Mouse (Mus musculus): ENCODE results near the gene Hoxc11. TPM values are rescaled to one million over a fixed set of nuclear protein-coding genes. Genes with fewer than 3 reads are reported as not detected.

The Hoxc11 gene
- total and polyA plus RNA-seq, 3 experiments = not detected

DNA sequence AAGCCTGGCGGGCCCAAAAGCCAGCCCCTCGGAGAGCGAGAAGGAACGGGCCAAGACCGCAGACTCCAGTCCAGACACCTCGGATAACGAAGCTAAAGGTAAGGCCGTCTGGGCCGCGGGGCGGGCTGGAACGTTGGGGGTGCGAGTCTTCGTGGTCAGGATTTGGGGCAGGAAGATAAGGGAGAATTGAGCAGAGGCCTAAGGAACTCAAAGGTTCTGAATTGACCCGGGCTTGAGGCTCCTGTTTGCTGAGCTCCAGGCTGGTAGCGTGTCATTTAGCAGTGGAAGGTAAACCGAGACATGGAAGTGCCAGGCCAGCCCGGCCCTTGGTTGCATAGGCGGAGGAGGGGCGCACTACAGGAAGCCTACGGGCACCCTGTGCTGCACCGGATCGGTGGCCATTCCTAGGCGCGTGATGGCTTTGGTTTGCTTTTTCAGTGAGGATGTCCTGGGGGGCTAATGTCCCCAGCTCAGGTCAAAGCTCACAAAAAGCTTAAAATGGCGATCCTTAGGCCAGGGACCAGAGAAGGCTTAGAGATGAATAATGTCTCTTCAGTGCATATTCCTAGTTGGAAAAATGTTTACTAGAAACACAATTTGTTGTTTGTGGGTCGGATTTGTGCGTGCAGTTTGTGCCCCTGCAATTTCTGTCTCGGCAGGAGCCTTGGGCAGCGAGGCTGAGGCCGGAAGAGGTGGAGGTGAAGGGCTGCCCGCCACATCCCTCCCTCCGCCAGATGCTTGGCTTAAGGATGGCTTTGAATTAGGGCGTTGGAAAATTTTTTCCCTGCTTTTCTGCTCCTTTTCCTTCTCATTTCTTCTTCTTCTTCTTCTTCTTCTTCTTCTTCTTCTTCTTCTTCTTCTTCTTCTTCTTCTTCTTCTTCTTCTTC lies 13.5 kb downstream of the Hoxc11 start:
- Histone ChIP-seq H3K9ac (ENCODE audit: insufficient read depth, low read depth) (no peak overlapping the region), H3K9me3 (replicated peaks; ENCODE audit: low read length) (no peaks in the 10 kb centered on the region), H3K27me3 (replicated peaks) (peaks cover 95% of the 10 kb centered on the region), H3K36me3 (replicated peaks in 1 of 2; ENCODE audit: control insufficient read depth in 1 of 2, insufficient read depth in 1 of 2, low read length in 1 of 2) (no peaks in the 10 kb centered on the region), H3K4me2 (ENCODE audit: insufficient read depth, low read depth, poor library complexity, severe bottlenecking) (no peak overlapping the region), H3K27ac (ENCODE audit: insufficient read depth, low read depth) (no peak overlapping the region), H3K79me2 (replicated peaks; ENCODE audit: control insufficient read depth, extremely low read depth, insufficient read depth, poor library complexity, severe bottlenecking) (no peaks in the 10 kb centered on the region), H3K4me3 (replicated peaks in 1 of 3; ENCODE audit: low read depth in 2 of 3, low read length in 2 of 3, poor library complexity in 1 of 3) (no peak overlapping the region), H3K4me1 (ENCODE audit: control insufficient read depth in 1 of 2, insufficient read depth in 2 of 2) (peaks cover 9 to 28% of the 10 kb centered on the region in 2 experiments)
- TF ChIP-seq CTCF (conservative IDR thresholded peaks at IDR 0.05 in 1 of 2, IDR thresholded peaks at IDR 0.05 in 1 of 2; ENCODE audit: low read depth in 2 of 2, low read length in 2 of 2) (no peak), SMC3 (IDR thresholded peaks at IDR 0.05; ENCODE audit: low read depth, low read length) (no peak), ZKSCAN1 (IDR thresholded peaks at IDR 0.05; ENCODE audit: borderline replicate concordance, low read depth, low read length) (no peak), IRF4 (IDR thresholded peaks at IDR 0.05; ENCODE audit: low read depth, low read length) (no peak), ZC3H11A (IDR thresholded peaks at IDR 0.05; ENCODE audit: low read depth, low read length) (no peak), CHD1 (IDR thresholded peaks at IDR 0.05; ENCODE audit: low read depth, low read length) (no peak), PAX5 (IDR thresholded peaks at IDR 0.05; ENCODE audit: low read length) (no peak), CHD2 (IDR thresholded peaks at IDR 0.05; ENCODE audit: low read length) (no peak), ETS1 (conservative IDR thresholded peaks at IDR 0.05; ENCODE audit: low read depth, low read length) (no peak), POLR2AphosphoS2 (IDR thresholded peaks at IDR 0.05; ENCODE audit: low read depth, low read length) (no peak), TCF12 (IDR thresholded peaks at IDR 0.05; ENCODE audit: low read depth, low read length) (no peak), EP300 (IDR thresholded peaks at IDR 0.05; ENCODE audit: low read length) (no peak)
- dilution Hi-C loops (cut with MboI; ENCODE audit: extremely low pct_ligation_motif_present, extremely low pct_unique_long_range_greater_than_20kb, low sequenced_read_pairs) (no loop called here), in situ Hi-C loops (cut with MboI; ENCODE audit: low pct_ligation_motif_present, low pct_unique_long_range_greater_than_20kb, low sequenced_read_pairs) (no loop called here)
- no peak for DNase-seq (ENCODE audit: extremely low read depth)

- H3K79me2 ChIP-seq (replicated peaks; ENCODE audit: control insufficient read depth, extremely low read depth, insufficient read depth, poor library complexity, severe bottlenecking) = no peaks in the 10 kb centered on the region
- dilution Hi-C loops (cut with MboI; ENCODE audit: extremely low pct_ligation_motif_present, extremely low pct_unique_long_range_greater_than_20kb, low sequenced_read_pairs) (no loop called here), in situ Hi-C loops (cut with MboI; ENCODE audit: low pct_ligation_motif_present, low pct_unique_long_range_greater_than_20kb, low sequenced_read_pairs) (no loop called here)
- no peak overlapping the region for H3K4me2 ChIP-seq (ENCODE audit: insufficient read depth, low read depth, poor library complexity, severe bottlenecking)
- no peak overlapping the region for H3K27ac ChIP-seq (ENCODE audit: insufficient read depth, low read depth)
- DNase-seq (ENCODE audit: extremely low read depth) = no peak
- H3K9ac ChIP-seq (ENCODE audit: insufficient read depth, low read depth) = no peak overlapping the region
- peaks cover 9 to 17% of the 10 kb centered on the region in 2 experiments for H3K4me1 ChIP-seq (ENCODE audit: control insufficient read depth in 1 of 2, insufficient read depth in 2 of 2)
- TF ChIP-seq KAT2A (IDR thresholded peaks at IDR 0.05; ENCODE audit: insufficient replicate concordance, low read length) (no peak), NRF1 (IDR thresholded peaks at IDR 0.05; ENCODE audit: low read depth, low read length) (no peak), CTCF (conservative IDR thresholded peaks at IDR 0.05 in 1 of 2, IDR thresholded peaks at IDR 0.05 in 1 of 2; ENCODE audit: low read depth in 2 of 2, low read length in 2 of 2) (no peak), EP300 (IDR thresholded peaks at IDR 0.05; ENCODE audit: low read length) (no peak), TBP (conservative IDR thresholded peaks at IDR 0.05; ENCODE audit: low read depth, low read length) (no peak), PAX5 (IDR thresholded peaks at IDR 0.05; ENCODE audit: low read length) (no peak), IRF4 (IDR thresholded peaks at IDR 0.05; ENCODE audit: low read depth, low read length) (no peak), CHD1 (IDR thresholded peaks at IDR 0.05; ENCODE audit: low read depth, low read length) (no peak), MYC (IDR thresholded peaks at IDR 0.05; ENCODE audit: low read depth, low read length) (no peak)
- no peak overlapping the region for H3K4me3 ChIP-seq (replicated peaks in 1 of 3; ENCODE audit: low read depth in 2 of 3, low read length in 2 of 3, poor library complexity in 1 of 3)
- peaks cover 95% of the 10 kb centered on the region for H3K27me3 ChIP-seq (replicated peaks)
- H3K9me3 ChIP-seq (replicated peaks; ENCODE audit: low read length) = no peaks in the 10 kb centered on the region
- H3K36me3 ChIP-seq (replicated peaks in 1 of 2; ENCODE audit: control insufficient read depth in 1 of 2, insufficient read depth in 1 of 2, low read length in 1 of 2) = no peaks in the 10 kb centered on the region
Measured at GRCm38 (mm10) chr15:102969296-102969695, 15.1 kb downstream of the Hoxc11 start.
